Mouse (Mus musculus) left cerebral cortex, adult 2 months (tissue): Measurements from ENCODE around the gene 5430419D17Rik. TPM values are rescaled to one million over a fixed set of nuclear protein-coding genes. Genes with fewer than 3 reads are reported as not detected.
A peak's percentile ranks its signal among the peaks of the same experiment; 100 is the strongest.

ENCODE experiments used
- DNase-seq, 2 experiments: peaks; one replicate each; pipeline ENCODE4 v3.0.0; 2021 to 2022; ENCODE audit warnings: low spot score in 2 of 2, mixed read lengths in 1 of 2; ENCODE audit errors: extremely low spot score in 1 of 2
- H3K27ac ChIP-seq: fragments of 200-600 bp; 2 replicates; pipeline ENCODE4 v1.8.1; 2022
- H3K4me3 ChIP-seq: fragments of 200-600 bp; 2 replicates; pipeline ENCODE4 v1.8.1; 2022
- CTCF ChIP-seq: fragments of 200-600 bp; IDR thresholded peaks from 2 replicates; pipeline ENCODE4 v1.8.1; 2022; ENCODE audit warnings: antibody characterized with exemption, mild to moderate bottlenecking, moderate library complexity
- intact Hi-C: fragments of 180-260 bp; cut with DNase I; formaldehyde crosslinking; loops from one replicate; pipeline ENCODE4 v1.15.1; 2025
- total RNA-seq, 2 experiments: library from RNA; stranded (reverse); gene quantifications; 2 replicates each; pipeline ENCODE4 v1.2.3; 2021

The 5430419D17Rik gene
- total RNA-seq, 2 experiments from 2014 or later, result not detected

GRCm38 (mm10) chr7:131223086-131223485 lies 48.9 kb downstream of the 5430419D17Rik start:
- TF ChIP-seq CTCF, result no peak

GRCm38 (mm10) chr7:131236091-131236490 lies 61.9 kb downstream of the 5430419D17Rik start:
- H3K4me3 ChIP-seq, result no peak overlapping the region
- H3K27ac ChIP-seq, result no peak overlapping the region
- TF ChIP-seq CTCF, result no peak
- no peak for DNase-seq
- intact Hi-C loops, result no loop called here

More at GRCm38 (mm10) chr7:131223086-131223485, 48.9 kb downstream of the 5430419D17Rik start:
- Histone ChIP-seq H3K4me3 (no peak overlapping the region), H3K27ac (no peak overlapping the region)
- no peak for DNase-seq
- intact Hi-C loops, result no loop called here

- no peak for DNase-seq
- intact Hi-C loops, result no loop called here
- no peak for TF ChIP-seq CTCF
- Histone ChIP-seq H3K4me3 (no peak overlapping the region), H3K27ac (no peak overlapping the region)
Observed at GRCm38 (mm10) chr7:131244993-131245392, 70.8 kb downstream of the 5430419D17Rik start.

GRCm38 (mm10) chr7:131256841-131257240 lies 82.6 kb downstream of the 5430419D17Rik start:
- TF ChIP-seq CTCF, result no peak
- intact Hi-C loops, result no loop called here
- Histone ChIP-seq H3K4me3 (no peak overlapping the region), H3K27ac (no peak overlapping the region)
- DNase-seq, result no peak

GRCm38 (mm10) chr7:131257309-131257708 lies 83.1 kb downstream of the 5430419D17Rik start:
- DNase-seq, result no peak
- Histone ChIP-seq H3K4me3 (no peak overlapping the region), H3K27ac (no peak overlapping the region)
- TF ChIP-seq CTCF, result no peak
- intact Hi-C loops, result no loop called here

- intact Hi-C loops, result no loop called here
- DNase-seq, result peak; percentile 8 to 34
- Histone ChIP-seq H3K4me3 (no peak overlapping the region), H3K27ac (no peak overlapping the region)
- no peak for TF ChIP-seq CTCF
Observed at GRCm38 (mm10) chr7:131260946-131261345, 86.7 kb downstream of the 5430419D17Rik start.

- Histone ChIP-seq H3K4me3 (no peak overlapping the region), H3K27ac (no peak overlapping the region)
- intact Hi-C loops, result no loop called here
- DNase-seq, result no peak
- TF ChIP-seq CTCF, result no peak
Observed at GRCm38 (mm10) chr7:131264251-131264650, 90.0 kb downstream of the 5430419D17Rik start.

GRCm38 (mm10) chr7:131265851-131266250 lies 91.6 kb downstream of the 5430419D17Rik start:
- Histone ChIP-seq H3K4me3 (no peak overlapping the region), H3K27ac (no peak overlapping the region)
- intact Hi-C loops, result no loop called here
- DNase-seq, result no peak
- TF ChIP-seq CTCF, result no peak

GRCm38 (mm10) chr7:131297151-131297550 lies 122.9 kb downstream of the 5430419D17Rik start:
- intact Hi-C loops, result no loop called here
- DNase-seq, result no peak
- Histone ChIP-seq H3K4me3 (no peak overlapping the region), H3K27ac (no peak overlapping the region)
- peak; percentile 30 for TF ChIP-seq CTCF

GRCm38 (mm10) chr7:131303340-131303739 lies 129.1 kb downstream of the 5430419D17Rik start:
- TF ChIP-seq CTCF, result no peak
- no peak overlapping the region for H3K27ac ChIP-seq
- intact Hi-C loops, result no loop called here
- H3K4me3 ChIP-seq, result no peak overlapping the region
- no peak for DNase-seq

- TF ChIP-seq CTCF, result no peak
- Histone ChIP-seq H3K27ac (no peak overlapping the region), H3K4me3 (no peak overlapping the region)
- no peak for DNase-seq
- intact Hi-C loops, result no loop called here
Observed at GRCm38 (mm10) chr7:131306733-131307132, 132.5 kb downstream of the 5430419D17Rik start.

GRCm38 (mm10) chr7:131314493-131314892 lies 140.3 kb downstream of the 5430419D17Rik start:
- no peak for TF ChIP-seq CTCF
- Histone ChIP-seq H3K27ac (no peak overlapping the region), H3K4me3 (no peak overlapping the region)
- intact Hi-C loops, result no loop called here
- DNase-seq, result no peak

- intact Hi-C loops, result no loop called here
- no peak overlapping the region for H3K27ac ChIP-seq
- no peak overlapping the region for H3K4me3 ChIP-seq
- TF ChIP-seq CTCF, result no peak
- no peak for DNase-seq
Observed at GRCm38 (mm10) chr7:131317587-131317986, 143.4 kb downstream of the 5430419D17Rik start.
